Mouse (Mus musculus): ENCODE measurements at regions not wholly inside any gene's neighbourhood (a gene's known extent, or its start where the extent isn't known, plus 50 kb on each side); places are given as distances from the start of the nearest gene placed in this dataset.

- no peak overlapping the region for H3K4me3 ChIP-seq (ENCODE audit: low read depth, low read length)
- H3K9me3 ChIP-seq (replicated peaks; ENCODE audit: control insufficient read depth, insufficient read depth, low read length, poor library complexity, severe bottlenecking): no peaks in the 10 kb centered on the region
- no peak overlapping the region for H3K9ac ChIP-seq (ENCODE audit: low read depth, poor library complexity, severe bottlenecking)
- no peak overlapping the region for H3K27ac ChIP-seq (ENCODE audit: insufficient read depth, low read length)
- H3K36me3 ChIP-seq (ENCODE audit: control insufficient read depth, insufficient read depth, low read length, poor library complexity, severe bottlenecking): no peaks in the 10 kb centered on the region
- TF ChIP-seq EP300 (IDR thresholded peaks at IDR 0.05; ENCODE audit: insufficient read depth, low read depth, low read length) (no peak), POLR2A (IDR thresholded peaks at IDR 0.05; ENCODE audit: insufficient read depth, low read length) (no peak), CTCF (IDR thresholded peaks at IDR 0.05; ENCODE audit: low read depth, low read length) (no peak)
- H3K4me1 ChIP-seq (ENCODE audit: control insufficient read depth, insufficient read depth, low read length): no peaks in the 10 kb centered on the region
- H3K27me3 ChIP-seq (ENCODE audit: control insufficient read depth, insufficient read depth, low read length, poor library complexity, severe bottlenecking): no peaks in the 10 kb centered on the region
These were observed 72.7 kb upstream of the Stt3b start for GRCm38 (mm10) chr9:115382824-115383475.

GRCm38 (mm10) chr9:115383935-115384334, 73.7 kb upstream of the Stt3b start:
- Histone ChIP-seq H3K9ac (ENCODE audit: low read depth, poor library complexity, severe bottlenecking) (no peak overlapping the region), H3K27me3 (ENCODE audit: control insufficient read depth, insufficient read depth, low read length, poor library complexity, severe bottlenecking) (no peaks in the 10 kb centered on the region), H3K4me1 (ENCODE audit: control insufficient read depth, insufficient read depth, low read length) (no peaks in the 10 kb centered on the region), H3K4me3 (ENCODE audit: low read depth, low read length) (no peak overlapping the region), H3K27ac (ENCODE audit: insufficient read depth, low read length) (no peak overlapping the region), H3K9me3 (replicated peaks; ENCODE audit: control insufficient read depth, insufficient read depth, low read length, poor library complexity, severe bottlenecking) (no peaks in the 10 kb centered on the region), H3K36me3 (ENCODE audit: control insufficient read depth, insufficient read depth, low read length, poor library complexity, severe bottlenecking) (no peaks in the 10 kb centered on the region)
- TF ChIP-seq POLR2A (IDR thresholded peaks at IDR 0.05; ENCODE audit: insufficient read depth, low read length): no peak
- no peak for TF ChIP-seq EP300 (IDR thresholded peaks at IDR 0.05; ENCODE audit: insufficient read depth, low read depth, low read length)
- no peak for TF ChIP-seq CTCF (IDR thresholded peaks at IDR 0.05; ENCODE audit: low read depth, low read length)

GRCm38 (mm10) chr9:115384345-115384744, 74.1 kb upstream of the Stt3b start:
- no peak overlapping the region for H3K27ac ChIP-seq (ENCODE audit: insufficient read depth, low read length)
- H3K4me1 ChIP-seq (ENCODE audit: control insufficient read depth, insufficient read depth, low read length): no peaks in the 10 kb centered on the region
- no peak overlapping the region for H3K9ac ChIP-seq (ENCODE audit: low read depth, poor library complexity, severe bottlenecking)
- no peaks in the 10 kb centered on the region for H3K9me3 ChIP-seq (replicated peaks; ENCODE audit: control insufficient read depth, insufficient read depth, low read length, poor library complexity, severe bottlenecking)
- H3K4me3 ChIP-seq (ENCODE audit: low read depth, low read length): no peak overlapping the region
- no peaks in the 10 kb centered on the region for H3K27me3 ChIP-seq (ENCODE audit: control insufficient read depth, insufficient read depth, low read length, poor library complexity, severe bottlenecking)
- no peak for TF ChIP-seq POLR2A (IDR thresholded peaks at IDR 0.05; ENCODE audit: insufficient read depth, low read length)
- no peak for TF ChIP-seq CTCF (IDR thresholded peaks at IDR 0.05; ENCODE audit: low read depth, low read length)
- no peak for TF ChIP-seq EP300 (IDR thresholded peaks at IDR 0.05; ENCODE audit: insufficient read depth, low read depth, low read length)
- no peaks in the 10 kb centered on the region for H3K36me3 ChIP-seq (ENCODE audit: control insufficient read depth, insufficient read depth, low read length, poor library complexity, severe bottlenecking)

DNA sequence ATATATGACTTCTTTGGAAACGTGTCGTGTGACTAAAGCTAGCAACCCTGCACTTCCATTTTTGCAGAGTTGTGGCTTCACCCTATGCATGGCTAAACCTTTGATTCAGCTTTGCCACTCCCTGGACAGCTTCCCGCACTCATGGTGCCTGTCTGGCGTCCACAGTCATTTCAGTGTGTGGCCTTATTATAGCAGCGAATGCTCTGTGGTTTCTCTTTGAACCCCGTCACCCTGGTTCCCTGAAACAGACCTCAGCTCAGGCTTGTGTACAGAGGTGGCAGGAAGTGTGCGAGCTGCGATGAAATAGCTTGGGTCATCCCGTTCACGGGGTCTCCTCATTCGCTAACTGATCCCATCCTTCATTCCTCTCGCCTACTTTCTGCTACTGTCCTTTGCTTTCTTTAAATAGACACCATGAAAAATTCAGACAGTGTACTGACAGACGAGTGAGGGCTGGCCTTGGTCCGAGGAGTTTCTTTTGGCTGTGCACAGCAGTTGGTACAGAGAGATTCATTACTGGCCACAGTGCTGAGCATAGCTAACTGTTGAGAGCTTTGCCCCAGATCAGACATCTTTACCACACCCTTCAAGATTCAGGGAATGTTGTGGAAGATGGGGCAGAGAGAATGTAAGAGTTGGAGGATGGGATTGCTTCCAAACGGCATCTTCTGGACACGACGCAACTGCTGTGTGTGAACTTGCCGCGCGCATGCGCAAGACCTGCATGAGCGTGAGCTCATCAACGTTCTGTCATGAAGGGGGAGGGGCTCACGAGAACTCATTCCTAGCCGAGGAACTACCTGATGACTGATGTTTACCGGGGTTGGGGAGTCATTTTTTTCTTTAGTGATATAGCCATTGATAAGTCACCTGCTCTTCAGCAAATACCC, 77.5 kb upstream of the Stt3b start:
- H3K9me3 ChIP-seq (replicated peaks; ENCODE audit: control insufficient read depth, insufficient read depth, low read length, poor library complexity, severe bottlenecking): no peaks in the 10 kb centered on the region
- no peaks in the 10 kb centered on the region for H3K27me3 ChIP-seq (ENCODE audit: control insufficient read depth, insufficient read depth, low read length, poor library complexity, severe bottlenecking)
- no peaks in the 10 kb centered on the region for H3K4me1 ChIP-seq (ENCODE audit: control insufficient read depth, insufficient read depth, low read length)
- no peaks in the 10 kb centered on the region for H3K36me3 ChIP-seq (ENCODE audit: control insufficient read depth, insufficient read depth, low read length, poor library complexity, severe bottlenecking)
- H3K27ac ChIP-seq (ENCODE audit: insufficient read depth, low read length): no peak overlapping the region
- H3K4me3 ChIP-seq (ENCODE audit: low read depth, low read length): no peak overlapping the region
- H3K9ac ChIP-seq (ENCODE audit: low read depth, poor library complexity, severe bottlenecking): no peak overlapping the region
- no peak for TF ChIP-seq EP300 (IDR thresholded peaks at IDR 0.05; ENCODE audit: insufficient read depth, low read depth, low read length)
- no peak for TF ChIP-seq POLR2A (IDR thresholded peaks at IDR 0.05; ENCODE audit: insufficient read depth, low read length)
- no peak for TF ChIP-seq CTCF (IDR thresholded peaks at IDR 0.05; ENCODE audit: low read depth, low read length)

DNA sequence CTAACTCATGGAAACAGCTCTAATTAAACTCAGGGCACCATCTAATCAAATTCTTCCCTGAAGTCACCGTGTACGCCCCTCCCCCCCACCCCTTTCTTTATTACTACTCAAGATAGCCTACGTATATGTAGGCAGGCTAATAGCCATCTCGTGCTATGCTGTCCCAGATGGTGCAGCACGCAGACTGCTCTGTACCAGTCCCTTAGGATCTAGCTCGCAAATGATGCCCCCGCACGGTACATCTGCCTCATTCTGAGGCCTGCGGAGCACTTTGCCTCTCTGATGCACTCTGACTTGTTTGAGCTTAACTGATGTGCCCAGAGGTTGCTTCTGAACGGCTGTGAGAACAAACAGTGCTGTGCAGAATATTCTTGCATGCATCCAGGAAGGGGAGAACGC, 78.1 kb upstream of the Stt3b start:
- Histone ChIP-seq H3K27ac (ENCODE audit: insufficient read depth, low read length) (no peak overlapping the region), H3K9ac (ENCODE audit: low read depth, poor library complexity, severe bottlenecking) (no peak overlapping the region), H3K9me3 (replicated peaks; ENCODE audit: control insufficient read depth, insufficient read depth, low read length, poor library complexity, severe bottlenecking) (no peaks in the 10 kb centered on the region), H3K36me3 (ENCODE audit: control insufficient read depth, insufficient read depth, low read length, poor library complexity, severe bottlenecking) (no peaks in the 10 kb centered on the region), H3K4me3 (ENCODE audit: low read depth, low read length) (no peak overlapping the region), H3K4me1 (ENCODE audit: control insufficient read depth, insufficient read depth, low read length) (no peaks in the 10 kb centered on the region), H3K27me3 (ENCODE audit: control insufficient read depth, insufficient read depth, low read length, poor library complexity, severe bottlenecking) (no peaks in the 10 kb centered on the region)
- no peak for TF ChIP-seq CTCF (IDR thresholded peaks at IDR 0.05; ENCODE audit: low read depth, low read length)
- TF ChIP-seq POLR2A (IDR thresholded peaks at IDR 0.05; ENCODE audit: insufficient read depth, low read length): no peak
- TF ChIP-seq EP300 (IDR thresholded peaks at IDR 0.05; ENCODE audit: insufficient read depth, low read depth, low read length): no peak

DNA sequence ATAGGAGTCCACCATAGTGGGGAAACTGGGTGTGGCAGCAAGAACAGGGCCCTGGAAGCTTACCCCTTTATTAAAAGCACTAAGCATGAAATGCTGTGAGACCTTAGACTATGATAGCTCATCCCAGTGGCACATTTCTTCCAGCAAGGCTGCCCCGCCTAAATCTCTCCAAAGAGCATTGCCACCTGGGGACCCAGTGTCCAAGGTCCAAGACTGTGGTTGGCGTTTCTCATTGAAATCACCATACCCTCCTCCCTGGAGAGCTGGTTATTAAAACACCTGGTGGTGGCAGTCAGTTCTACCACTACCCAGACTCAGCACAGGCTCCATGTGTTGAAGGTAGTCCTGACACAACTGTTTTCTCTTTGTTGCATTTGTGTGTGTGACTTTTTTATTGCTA, 78.9 kb upstream of the Stt3b start:
- TF ChIP-seq CTCF (IDR thresholded peaks at IDR 0.05; ENCODE audit: low read depth, low read length): no peak
- no peak for TF ChIP-seq EP300 (IDR thresholded peaks at IDR 0.05; ENCODE audit: insufficient read depth, low read depth, low read length)
- no peak for TF ChIP-seq POLR2A (IDR thresholded peaks at IDR 0.05; ENCODE audit: insufficient read depth, low read length)
- no peaks in the 10 kb centered on the region for H3K4me1 ChIP-seq (ENCODE audit: control insufficient read depth, insufficient read depth, low read length)
- no peaks in the 10 kb centered on the region for H3K36me3 ChIP-seq (ENCODE audit: control insufficient read depth, insufficient read depth, low read length, poor library complexity, severe bottlenecking)
- H3K4me3 ChIP-seq (ENCODE audit: low read depth, low read length): no peak overlapping the region
- H3K9ac ChIP-seq (ENCODE audit: low read depth, poor library complexity, severe bottlenecking): no peak overlapping the region
- H3K27ac ChIP-seq (ENCODE audit: insufficient read depth, low read length): no peak overlapping the region
- no peaks in the 10 kb centered on the region for H3K27me3 ChIP-seq (ENCODE audit: control insufficient read depth, insufficient read depth, low read length, poor library complexity, severe bottlenecking)
- H3K9me3 ChIP-seq (replicated peaks; ENCODE audit: control insufficient read depth, insufficient read depth, low read length, poor library complexity, severe bottlenecking): no peaks in the 10 kb centered on the region

Data from ES-Bruce4 (cell line).